Mouse (Mus musculus) hematopoietic stem cell, adult 5-6 weeks (primary cell): ENCODE data around the gene Orm3. TPM values are rescaled to one million over a fixed set of nuclear protein-coding genes. Genes with fewer than 3 reads are reported as not detected.
A peak's percentile ranks its signal among the peaks of the same experiment; 100 is the strongest.

ENCODE experiments used
- ATAC-seq, 2 experiments: fragments of 125-278 bp in 1 of 2; replicated peaks in 1 of 2; 2 replicates each; pipeline ENCODE4 v1.8.0; 2016 to 2017; ENCODE audit warnings: inconsistent platforms in 2 of 2, mild to moderate bottlenecking in 2 of 2, moderate number of reproducible peaks in 2 of 2, low read depth in 1 of 2, moderate TSS enrichment in 1 of 2; ENCODE audit not compliant: low FRiP score in 2 of 2, poor library complexity in 2 of 2, severe bottlenecking in 2 of 2, insufficient read depth in 1 of 2, low TSS enrichment in 1 of 2
- total RNA-seq: library from RNA; stranded (forward); fragments of 172-1452, 232-1000 nt; gene quantifications from 2 replicates; pipeline ENCODE4 v1.2.3, GENCODE M21; 2017

Orm3 gene
- total RNA-seq, 1 experiment from 2014 or later = not detected

- peak; percentile 21 to 42; a peak in 3 of 4 replicates for ATAC-seq
Observed at GRCm38 (mm10) chr4:63356981-63357570, 1.1 kb downstream of the Orm3 start.

GRCm38 (mm10) chr4:63359861-63360260 lies 3.9 kb downstream of the Orm3 start:
- ATAC-seq = no peak

- no peak for ATAC-seq
Observed at GRCm38 (mm10) chr4:63362150-63362549, 6.2 kb downstream of the Orm3 start, which contains the start of gene Orm2. TSS of gene Orm2 (plus strand) at chr4:63362449.

GRCm38 (mm10) chr4:63368577-63368976 lies 12.6 kb downstream of the Orm3 start:
- ATAC-seq = peak; percentile 65 to 73

GRCm38 (mm10) chr4:63370897-63371296 lies 14.9 kb downstream of the Orm3 start:
- ATAC-seq = no peak

GRCm38 (mm10) chr4:63371890-63372289 lies 15.9 kb downstream of the Orm3 start:
- ATAC-seq = peak; percentile 19 to 32; a peak in 1 of 4 replicates

- no peak for ATAC-seq
Observed at GRCm38 (mm10) chr4:63373404-63373803, 17.4 kb downstream of the Orm3 start.

- peak; percentile 16 to 17; a peak in 1 of 4 replicates for ATAC-seq
Observed at GRCm38 (mm10) chr4:63374331-63374730, 18.4 kb downstream of the Orm3 start.

GRCm38 (mm10) chr4:63375367-63375766 lies 19.4 kb downstream of the Orm3 start:
- ATAC-seq = no peak

GRCm38 (mm10) chr4:63377483-63377882 lies 21.5 kb downstream of the Orm3 start:
- no peak for ATAC-seq

GRCm38 (mm10) chr4:63382676-63383369 lies 26.9 kb downstream of the Orm3 start:
- ATAC-seq = no peak

- no peak for ATAC-seq
Observed at GRCm38 (mm10) chr4:63383474-63383873, 27.5 kb downstream of the Orm3 start.

- ATAC-seq = no peak
Observed at GRCm38 (mm10) chr4:63384262-63384661, 28.3 kb downstream of the Orm3 start.

- no peak for ATAC-seq
Observed at GRCm38 (mm10) chr4:63385253-63385652, 29.3 kb downstream of the Orm3 start.

GRCm38 (mm10) chr4:63385784-63386183 lies 29.8 kb downstream of the Orm3 start:
- ATAC-seq = peak; percentile 37 to 51; a peak in 3 of 4 replicates

GRCm38 (mm10) chr4:63388029-63388428 lies 32.1 kb downstream of the Orm3 start:
- ATAC-seq = no peak

- no peak for ATAC-seq
Observed at GRCm38 (mm10) chr4:63389121-63389886, 33.3 kb downstream of the Orm3 start.

GRCm38 (mm10) chr4:63389887-63390528 lies 34.0 kb downstream of the Orm3 start:
- ATAC-seq = 0 out of 4 replicates have a peak, but pooled peaks of 1 of the 2 experiments have one; percentile 7
